Mouse (Mus musculus) left cerebral cortex, postnatal 14 days (tissue): ENCODE data around the gene Nme8. TPM values are rescaled to one million over a fixed set of nuclear protein-coding genes. Genes with fewer than 3 reads are reported as not detected.
A peak's percentile ranks its signal among the peaks of the same experiment; 100 is the strongest.

Experiments
- DNase-seq, 2 experiments: peaks; one replicate each; pipeline ENCODE4 v3.0.0; 2021 to 2022; ENCODE audit warnings: low spot score in 2 of 2, mixed read lengths in 1 of 2
- intact Hi-C: fragments of 180-260 bp; cut with DNase I; formaldehyde crosslinking; loops from one replicate; pipeline ENCODE4 v1.15.1; 2025
- long read RNA-seq, 2 experiments: library from polyadenylated mRNA; stranded (forward); transcript quantifications; one replicate each; pipeline ENCODE4 v2.0.0; 2021
- total RNA-seq, 2 experiments: library from RNA; stranded (reverse); gene quantifications; 2 replicates each; pipeline ENCODE4 v1.2.3; 2021

The Nme8 gene
- not detected for total RNA-seq
- long read RNA-seq, experiment 1: 0 reads
- long read RNA-seq, experiment 2: 0 reads

GRCm38 (mm10) chr13:19697790-19698189 lies at the start of gene Nme8:
Gene Nme8, minus strand, starts transcription at chr13:19697794.
- DNase-seq: no peak
- intact Hi-C loops: loop anchor here (1.0 kb wide), 1 partner anchor 595 kb away; no protein-coding TSS in a partner anchor

GRCm38 (mm10) chr13:19745741-19746140 lies 48.1 kb upstream of the Nme8 start:
- intact Hi-C loops: no loop called here

GRCm38 (mm10) chr13:19744536-19744935 lies 46.9 kb upstream of the Nme8 start:
- no peak for DNase-seq
- intact Hi-C loops: no loop called here

More at GRCm38 (mm10) chr13:19745741-19746140, 48.1 kb upstream of the Nme8 start:
- DNase-seq: no peak

- peak in 1 of 2 experiments; percentile 27 for DNase-seq
- intact Hi-C loops: no loop called here
These were observed 37.0 kb upstream of the Nme8 start for GRCm38 (mm10) chr13:19734597-19734996.

GRCm38 (mm10) chr13:19730826-19731225 lies 33.2 kb upstream of the Nme8 start:
- no peak for DNase-seq
- intact Hi-C loops: no loop called here

GRCm38 (mm10) chr13:19718954-19719353 lies 21.4 kb upstream of the Nme8 start:
- intact Hi-C loops: no loop called here
- no peak for DNase-seq

- intact Hi-C loops: no loop called here
- DNase-seq: no peak
These were observed 19.6 kb upstream of the Nme8 start for GRCm38 (mm10) chr13:19717201-19717600.

- intact Hi-C loops: loop anchor here (5.0 kb wide), 1 partner anchor 568 kb away; no protein-coding TSS in a partner anchor
- no peak for DNase-seq
These were observed 6.2 kb upstream of the Nme8 start for GRCm38 (mm10) chr13:19703806-19704205.

GRCm38 (mm10) chr13:19701443-19702078 lies 4.0 kb upstream of the Nme8 start:
- intact Hi-C loops: loop anchor here (5.0 kb wide), 1 partner anchor 571 kb away; no protein-coding TSS in a partner anchor
- peak; percentile 80 to 87 for DNase-seq

- intact Hi-C loops: loop anchor here (5.0 kb wide), 1 partner anchor 571 kb away; no protein-coding TSS in a partner anchor
- DNase-seq: no peak
These were observed 3.3 kb upstream of the Nme8 start for GRCm38 (mm10) chr13:19700733-19701442.

- intact Hi-C loops: loop anchor here (1.0 kb wide), 1 partner anchor 594 kb away; no protein-coding TSS in a partner anchor
- DNase-seq: peak; percentile 8 to 31
These were observed 1.1 kb upstream of the Nme8 start for GRCm38 (mm10) chr13:19698524-19699173.

GRCm38 (mm10) chr13:19690417-19690816 lies 7.2 kb downstream of the Nme8 start:
- intact Hi-C loops: no loop called here
- DNase-seq: no peak

GRCm38 (mm10) chr13:19689971-19690370 lies 7.6 kb downstream of the Nme8 start:
- intact Hi-C loops: loop anchor here (5.0 kb wide), 1 partner anchor 328 kb away; no protein-coding TSS in a partner anchor
- no peak for DNase-seq

GRCm38 (mm10) chr13:19684007-19684406 lies 13.6 kb downstream of the Nme8 start:
- intact Hi-C loops: loop anchor here (5.0 kb wide), 1 partner anchor 507 kb away; no protein-coding TSS in a partner anchor
- DNase-seq: peak; percentile 68 to 80

GRCm38 (mm10) chr13:19682879-19683640 lies 14.5 kb downstream of the Nme8 start:
- intact Hi-C loops: loop anchor here (5.0 kb wide), 1 partner anchor 506 kb away; no protein-coding TSS in a partner anchor
- DNase-seq: peak; percentile 12 to 30

- no peak for DNase-seq
- intact Hi-C loops: no loop called here
These were observed 23.0 kb downstream of the Nme8 start for GRCm38 (mm10) chr13:19674601-19675000.

GRCm38 (mm10) chr13:19674025-19674424 lies 23.6 kb downstream of the Nme8 start:
- no peak for DNase-seq
- intact Hi-C loops: no loop called here

GRCm38 (mm10) chr13:19668355-19669140 lies 29.0 kb downstream of the Nme8 start:
- intact Hi-C loops: no loop called here
- DNase-seq: no peak
